8 mouse cellular contexts compared by ENCODE assay signal in genomic region chr12:3926127-3926526, GRCm38 (mm10). TPM values are rescaled to one million over a fixed set of nuclear protein-coding genes. Genes with fewer than 3 reads are reported as not detected.
DNase-seq lines count a peak whose midpoint lies in the region; ATAC-seq and TF ChIP-seq lines count a peak whose summit lies in the region.

No protein-coding gene starts in this region.

- peak; percentile 68 for DNase-seq in 3T3-L1 (ENCODE audit: low read depth, low spot score)
- peak; percentile 42 to 58 for DNase-seq in CD8-positive naive resting alpha-beta T cell, adult 2 months (ENCODE audit: low read depth in 2 of 2, low spot score in 2 of 2)
- peak; percentile 67 for DNase-seq in brain, embryonic 14.5 days (ENCODE audit: low read depth)
- DNase-seq in kidney, adult 11 months = peak; percentile 28
- DNase-seq in left cerebral cortex, postnatal 4 days = peak; percentile 77
- DNase-seq in ovary, postnatal 36 days (ENCODE audit: low spot score) = peak; percentile 56

- no peak overlapping the region for H3K4me2 ChIP-seq in forebrain, embryonic 13.5 days

- no peak overlapping the region for H3K27ac ChIP-seq in forebrain, embryonic 13.5 days

- no peak for TF ChIP-seq POLR2A in brain, embryonic 14.5 days (IDR thresholded peaks at IDR 0.05; ENCODE audit: borderline replicate concordance, extremely low read depth, insufficient read depth, insufficient read length, poor library complexity, severe bottlenecking)

- no peaks in the 10 kb centered on the region for H3K36me3 ChIP-seq in forebrain, embryonic 13.5 days (ENCODE audit: poor library complexity, severe bottlenecking)

- no peaks in the 10 kb centered on the region for H3K27me3 ChIP-seq in forebrain, embryonic 13.5 days

- H3K9me3 ChIP-seq in forebrain, embryonic 13.5 days (replicated peaks) = no peaks in the 10 kb centered on the region

- intact Hi-C loops in left cerebral cortex, postnatal 4 days (cut with DNase I) = loop anchor here (5.0 kb wide), 1 partner anchor 151 kb away; no protein-coding TSS in a partner anchor

- ATAC-seq in forebrain, embryonic 13.5 days = peak; percentile 68; the same call in 1 of the 2 replicates
- ATAC-seq in activated CD4-positive, CD25-positive, alpha-beta regulatory T cell, adult 4 months = no peak

- 0% methylated on average over 1 of the region's 1 CpGs for WGBS in forebrain, embryonic 13.5 days

- H3K4me3 ChIP-seq in forebrain, embryonic 13.5 days = no peak overlapping the region

- peaks cover 8% of the 10 kb centered on the region; the same call in 1 of the 2 replicates for H3K4me1 ChIP-seq in forebrain, embryonic 13.5 days

- TF ChIP-seq CTCF in brain, embryonic 14.5 days (IDR thresholded peaks at IDR 0.05; ENCODE audit: borderline replicate concordance, extremely low read depth, insufficient read depth, insufficient read length) = peak; percentile 76; the same call in 1 of the 2 replicates

- H3K9ac ChIP-seq in forebrain, embryonic 13.5 days = no peak overlapping the region

RNA-seq across cellular contexts. Expression of gene Pomc, which starts 28.6 kb away (rescaled TPM):
- polyA plus RNA-seq in brain, embryonic 14.5 days (2012; rRNA removed) = 4.9 and 6.0 TPM in 2 replicates
- 13.1 and 24.1 TPM in 2 replicates for polyA plus RNA-seq in forebrain, embryonic 13.5 days (2015; fragmentation: Nextera tagmentation; extraction: Ambion mirVana)
- 1 to 10 TPM; 1.6 to 1.9 TPM for total RNA-seq in left cerebral cortex, postnatal 4 days (2021)
- 1 to 10 TPM; 1.5 to 1.8 TPM for polyA plus RNA-seq in activated CD4-positive, CD25-positive, alpha-beta regulatory T cell, adult 4 months (2017; shearing (Covaris generic))
